Mouse (Mus musculus) thymus, adult 2 months (tissue): ENCODE measurements around the gene Rab43.

Experiments
- CTCF ChIP-seq: fragments of 200-500 bp; IDR thresholded peaks from 2 replicates; pipeline ENCODE4 v1.5.1; 2012; ENCODE audit warnings: mild to moderate bottlenecking, control low read depth, low read length, moderate library complexity, borderline replicate concordance; ENCODE audit not compliant: control insufficient read depth, poor library complexity, insufficient read depth; ENCODE audit errors: extremely low read depth
- POLR2A ChIP-seq: fragments of 200-500 bp; IDR thresholded peaks from 2 replicates; pipeline ENCODE4 v1.6.1; 2012; ENCODE audit warnings: mild to moderate bottlenecking, low read length, control low read depth, moderate library complexity; ENCODE audit not compliant: control insufficient read depth, poor library complexity, insufficient read depth; ENCODE audit errors: extremely low read depth

GRCm38 (mm10) chr6:87788266-87788895 is 23.6 kb downstream of the Rab43 start:
- TF ChIP-seq POLR2A (no peak), CTCF (no peak)
